Mouse (Mus musculus): ENCODE measurements around the gene Nrap. TPM values are rescaled to one million over a fixed set of nuclear protein-coding genes. Genes with fewer than 3 reads are reported as not detected.

Gene Nrap
- polyA plus RNA-seq, 1 experiment, result 1.7 TPM

GRCm38 (mm10) chr19:56425492-56425891 is 35.7 kb upstream of the Nrap start:
- Histone ChIP-seq H3K4me3 (ENCODE audit: low read depth, low read length) (no peak overlapping the region), H3K27me3 (ENCODE audit: control insufficient read depth, insufficient read depth, low read length) (no peaks in the 10 kb centered on the region), H3K27ac (ENCODE audit: insufficient read depth, low read depth, low read length) (peak overlapping the region; percentile 41), H3K36me3 (ENCODE audit: control insufficient read depth, insufficient read depth, low read length) (peaks cover 32% of the 10 kb centered on the region), H3K4me1 (ENCODE audit: control insufficient read depth, insufficient read depth, insufficient read length, low read length) (no peaks in the 10 kb centered on the region; the same call in 1 of the 2 replicates)
- WGBS, result 84% methylated on average over 9 of the region's 9 CpGs
- TF ChIP-seq CTCF (IDR thresholded peaks at IDR 0.05; ENCODE audit: extremely low read depth, insufficient read length, insufficient replicate concordance, low read depth, low read length), result no peak
- no peak for TF ChIP-seq POLR2A (IDR thresholded peaks at IDR 0.05; ENCODE audit: low read depth, low read length)

GRCm38 (mm10) chr19:56424606-56425395 is 35.0 kb upstream of the Nrap start:
- WGBS, result 77% methylated on average over 17 of the region's 17 CpGs
- H3K27ac ChIP-seq (ENCODE audit: insufficient read depth, low read depth, low read length), result peak overlapping the region; percentile 41; the same call in 1 of the 2 replicates
- H3K4me3 ChIP-seq (ENCODE audit: low read depth, low read length), result no peak overlapping the region

GRCm38 (mm10) chr19:56423370-56423769 is 33.5 kb upstream of the Nrap start:
- Histone ChIP-seq H3K36me3 (ENCODE audit: control insufficient read depth, insufficient read depth, low read length) (peaks cover 28% of the 10 kb centered on the region), H3K4me3 (ENCODE audit: low read depth, low read length) (no peak overlapping the region), H3K4me1 (ENCODE audit: control insufficient read depth, insufficient read depth, insufficient read length, low read length) (peaks cover 8% of the 10 kb centered on the region; the same call in 1 of the 2 replicates), H3K27me3 (ENCODE audit: control insufficient read depth, insufficient read depth, low read length) (no peaks in the 10 kb centered on the region), H3K27ac (ENCODE audit: insufficient read depth, low read depth, low read length) (no peak overlapping the region)
- WGBS, result 77% methylated on average over 12 of the region's 12 CpGs
- no peak for TF ChIP-seq POLR2A (IDR thresholded peaks at IDR 0.05; ENCODE audit: low read depth, low read length)
- TF ChIP-seq CTCF (IDR thresholded peaks at IDR 0.05; ENCODE audit: extremely low read depth, insufficient read length, insufficient replicate concordance, low read depth, low read length), result no peak

More at GRCm38 (mm10) chr19:56424606-56425395, 35.0 kb upstream of the Nrap start:
- Histone ChIP-seq H3K4me1 (ENCODE audit: control insufficient read depth, insufficient read depth, insufficient read length, low read length) (peaks cover 1% of the 10 kb centered on the region; the same call in 1 of the 2 replicates), H3K36me3 (ENCODE audit: control insufficient read depth, insufficient read depth, low read length) (peaks cover 29% of the 10 kb centered on the region), H3K27me3 (ENCODE audit: control insufficient read depth, insufficient read depth, low read length) (no peaks in the 10 kb centered on the region)
- TF ChIP-seq POLR2A (IDR thresholded peaks at IDR 0.05; ENCODE audit: low read depth, low read length), result no peak
- no peak for TF ChIP-seq CTCF (IDR thresholded peaks at IDR 0.05; ENCODE audit: extremely low read depth, insufficient read length, insufficient replicate concordance, low read depth, low read length)

- Histone ChIP-seq H3K4me3 (ENCODE audit: low read depth, low read length) (no peak overlapping the region), H3K27me3 (ENCODE audit: control insufficient read depth, insufficient read depth, low read length) (no peaks in the 10 kb centered on the region), H3K27ac (ENCODE audit: insufficient read depth, low read depth, low read length) (no peak overlapping the region), H3K36me3 (ENCODE audit: control insufficient read depth, insufficient read depth, low read length) (peaks cover 28% of the 10 kb centered on the region), H3K4me1 (ENCODE audit: control insufficient read depth, insufficient read depth, insufficient read length, low read length) (peaks cover 8% of the 10 kb centered on the region; the same call in 1 of the 2 replicates)
- peak; percentile 87; the same call in 1 of the 2 replicates for TF ChIP-seq CTCF (IDR thresholded peaks at IDR 0.05; ENCODE audit: extremely low read depth, insufficient read length, insufficient replicate concordance, low read depth, low read length)
- no peak for TF ChIP-seq POLR2A (IDR thresholded peaks at IDR 0.05; ENCODE audit: low read depth, low read length)
- WGBS, result 52% methylated on average over 14 of the region's 14 CpGs
Measured at GRCm38 (mm10) chr19:56422476-56423338, 32.9 kb upstream of the Nrap start.

DNA sequence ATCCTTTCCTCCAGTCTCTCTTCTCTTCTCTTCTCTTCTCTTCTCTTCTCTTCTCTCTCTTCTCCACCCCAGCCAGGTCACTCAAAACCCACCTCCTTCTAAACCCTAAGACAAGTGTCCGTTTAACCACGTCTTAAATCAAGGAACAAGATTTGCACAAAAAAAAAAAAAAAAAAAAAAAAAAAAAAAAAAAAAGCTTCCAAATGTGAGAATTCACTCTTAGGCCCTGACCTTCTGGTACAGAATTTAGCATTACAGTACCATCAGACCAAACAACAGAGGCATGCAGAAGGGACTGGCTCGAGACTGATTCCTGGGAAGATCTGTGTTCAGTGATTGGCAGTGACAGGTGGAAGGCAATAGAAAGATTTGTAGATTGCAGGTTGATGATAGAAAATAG is 30.5 kb upstream of the Nrap start:
- no peak overlapping the region for H3K4me3 ChIP-seq (ENCODE audit: low read depth, low read length)
- no peaks in the 10 kb centered on the region for H3K27me3 ChIP-seq (ENCODE audit: control insufficient read depth, insufficient read depth, low read length)
- H3K4me1 ChIP-seq (ENCODE audit: control insufficient read depth, insufficient read depth, insufficient read length, low read length), result peaks cover 8% of the 10 kb centered on the region; the same call in 1 of the 2 replicates
- WGBS, result 85% methylated on average over 3 of the region's 3 CpGs
- TF ChIP-seq POLR2A (IDR thresholded peaks at IDR 0.05; ENCODE audit: low read depth, low read length) (no peak), CTCF (IDR thresholded peaks at IDR 0.05; ENCODE audit: extremely low read depth, insufficient read length, insufficient replicate concordance, low read depth, low read length) (no peak)
- no peak overlapping the region for H3K27ac ChIP-seq (ENCODE audit: insufficient read depth, low read depth, low read length)
- H3K36me3 ChIP-seq (ENCODE audit: control insufficient read depth, insufficient read depth, low read length), result peaks cover 32% of the 10 kb centered on the region

DNA sequence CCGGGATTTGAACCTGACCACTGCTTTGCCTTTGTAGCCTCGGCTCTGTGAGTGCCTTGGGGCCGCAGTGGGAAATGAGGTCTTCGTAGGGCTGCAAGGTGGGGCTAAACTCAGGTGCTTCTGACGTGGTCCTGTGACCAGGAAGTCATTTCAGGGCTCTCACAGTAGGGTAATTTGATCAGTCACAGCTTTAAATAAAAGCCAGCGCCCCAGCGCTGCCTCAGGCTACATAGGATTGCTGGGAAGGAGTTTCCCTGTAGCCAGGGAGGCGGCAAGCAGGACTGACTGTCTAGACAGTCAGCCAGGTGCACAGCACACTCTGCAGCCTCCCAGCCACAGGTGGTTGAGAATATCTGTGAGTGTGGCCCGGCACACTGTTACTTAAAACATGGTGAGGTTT is 29.6 kb upstream of the Nrap start:
- TF ChIP-seq CTCF (IDR thresholded peaks at IDR 0.05; ENCODE audit: extremely low read depth, insufficient read length, insufficient replicate concordance, low read depth, low read length), result no peak
- TF ChIP-seq POLR2A (IDR thresholded peaks at IDR 0.05; ENCODE audit: low read depth, low read length), result no peak
- no peak overlapping the region for H3K4me3 ChIP-seq (ENCODE audit: low read depth, low read length)
- WGBS, result 31% methylated on average over 9 of the region's 9 CpGs

More for the DNA sequence above, 29.6 kb upstream of the Nrap start:
- H3K27me3 ChIP-seq (ENCODE audit: control insufficient read depth, insufficient read depth, low read length), result no peaks in the 10 kb centered on the region
- peak overlapping the region; percentile 68 for H3K27ac ChIP-seq (ENCODE audit: insufficient read depth, low read depth, low read length)
- peaks cover 23% of the 10 kb centered on the region for H3K36me3 ChIP-seq (ENCODE audit: control insufficient read depth, insufficient read depth, low read length)
- peaks cover 8% of the 10 kb centered on the region; the same call in 1 of the 2 replicates for H3K4me1 ChIP-seq (ENCODE audit: control insufficient read depth, insufficient read depth, insufficient read length, low read length)
